Comparison of ENCODE assay signal across 19 mouse cellular contexts in genomic region chr19:53299156-53299828, GRCm38 (mm10). TPM values are rescaled to one million over a fixed set of nuclear protein-coding genes. Genes with fewer than 3 reads are reported as not detected.
DNase-seq lines count a peak whose midpoint lies in the region; ATAC-seq and TF ChIP-seq lines count a peak whose summit lies in the region.
"Had no signal": no experiment of that assay in that cellular context is flagged by ENCODE, and none has a peak within 500 bp of the region (broad histone marks: within the 10 kb centered on the region; RNA-seq: fewer than 3 reads in every experiment).

No protein-coding gene starts in this region.

- DNase-seq in thymus, adult 2 months: no peak
- DNase-seq in thymus, postnatal 0 days (ENCODE audit: low spot score): no peak
- no peak for DNase-seq in embryonic facial prominence, embryonic 10.5 days (ENCODE audit: low spot score)
- DNase-seq in embryonic facial prominence, embryonic 11.5 days (ENCODE audit: low spot score): peak; percentile 22
- DNase-seq: adrenal gland, adult 2 months; adrenal gland, postnatal 25 days; cerebellum, adult 18-20 months; cerebellum, adult 9-11 months; gastrocnemius, postnatal 36 days; heart, adult 11 months; heart, postnatal 10 days; heart, postnatal 4 days had no signal

- peak overlapping the region; percentile 23; the same call in 1 of the 2 replicates for H3K27ac ChIP-seq in thymus, adult 2 months (ENCODE audit: control insufficient read depth, insufficient read depth, low read length)
- H3K27ac ChIP-seq in embryonic facial prominence, embryonic 10.5 days (replicated peaks): peak overlapping the region; percentile 35; the same call in 1 of the 2 replicates
- no peak overlapping the region for H3K27ac ChIP-seq in embryonic facial prominence, embryonic 11.5 days (replicated peaks; ENCODE audit: low read depth, low read length)
- no peak overlapping the region for H3K27ac ChIP-seq in intestine, embryonic 16.5 days (ENCODE audit: low read length)
- H3K27ac ChIP-seq: embryonic facial prominence, embryonic 13.5 days; forebrain, embryonic 15.5 days; heart, embryonic 10.5 days; hindbrain, embryonic 12.5 days had no signal

- H3K4me3 ChIP-seq in thymus, adult 2 months (ENCODE audit: control insufficient read depth, insufficient read depth, low read length): no peak overlapping the region
- H3K4me3 ChIP-seq in embryonic facial prominence, embryonic 10.5 days: no peak overlapping the region
- H3K4me3 ChIP-seq in embryonic facial prominence, embryonic 11.5 days (ENCODE audit: low read depth, low read length): no peak overlapping the region
- H3K4me3 ChIP-seq in intestine, embryonic 16.5 days (ENCODE audit: low read length): no peak overlapping the region
- H3K4me3 ChIP-seq: embryonic facial prominence, embryonic 13.5 days; forebrain, embryonic 15.5 days; heart, embryonic 10.5 days; hindbrain, embryonic 12.5 days had no signal

- H3K9me3 ChIP-seq in embryonic facial prominence, embryonic 10.5 days: no peaks in the 10 kb centered on the region
- H3K9me3 ChIP-seq in embryonic facial prominence, embryonic 11.5 days (replicated peaks; ENCODE audit: control insufficient read depth, low read length): no peaks in the 10 kb centered on the region
- no peaks in the 10 kb centered on the region for H3K9me3 ChIP-seq in intestine, embryonic 16.5 days (ENCODE audit: control insufficient read depth, low read length)
- H3K9me3 ChIP-seq: embryonic facial prominence, embryonic 13.5 days; forebrain, embryonic 15.5 days; heart, embryonic 10.5 days; hindbrain, embryonic 12.5 days had no signal

- H3K9ac ChIP-seq in embryonic facial prominence, embryonic 11.5 days (replicated peaks; ENCODE audit: low read length): no peak overlapping the region
- H3K9ac ChIP-seq in intestine, embryonic 16.5 days (ENCODE audit: low read depth, low read length): no peak overlapping the region
- H3K9ac ChIP-seq: embryonic facial prominence, embryonic 13.5 days; forebrain, embryonic 15.5 days; hindbrain, embryonic 12.5 days had no signal

- no peaks in the 10 kb centered on the region for H3K36me3 ChIP-seq in thymus, adult 2 months (ENCODE audit: control insufficient read depth, insufficient read depth, low read length)
- no peaks in the 10 kb centered on the region for H3K36me3 ChIP-seq in embryonic facial prominence, embryonic 10.5 days (replicated peaks)
- no peaks in the 10 kb centered on the region for H3K36me3 ChIP-seq in embryonic facial prominence, embryonic 11.5 days (replicated peaks; ENCODE audit: control insufficient read depth, insufficient read depth, low read depth, low read length)
- H3K36me3 ChIP-seq in intestine, embryonic 16.5 days (ENCODE audit: control insufficient read depth, insufficient read depth, low read length): no peaks in the 10 kb centered on the region
- H3K36me3 ChIP-seq: embryonic facial prominence, embryonic 13.5 days; forebrain, embryonic 15.5 days; heart, embryonic 10.5 days; hindbrain, embryonic 12.5 days had no signal

- no peak overlapping the region for H3K4me2 ChIP-seq in embryonic facial prominence, embryonic 11.5 days (ENCODE audit: low read depth, low read length)
- H3K4me2 ChIP-seq in intestine, embryonic 16.5 days (ENCODE audit: low read depth, low read length): 0 out of 2 replicates have a peak overlapping the region, but pooled peaks have one; percentile 9
- H3K4me2 ChIP-seq: embryonic facial prominence, embryonic 13.5 days; forebrain, embryonic 15.5 days; hindbrain, embryonic 12.5 days had no signal

- ATAC-seq in embryonic facial prominence, embryonic 11.5 days (replicated peaks; ENCODE audit: insufficient number of reproducible peaks, low FRiP score, low TSS enrichment, low read depth): no peak
- peak; percentile 16; the same call in 1 of the 2 replicates for ATAC-seq in intestine, embryonic 16.5 days
- ATAC-seq in megakaryocyte progenitor cell, adult 5-6 weeks (replicated peaks; ENCODE audit: poor library complexity): no peak
- ATAC-seq: forebrain, embryonic 15.5 days; hindbrain, embryonic 16.5 days had no signal

- TF ChIP-seq POLR2A in thymus, adult 2 months (IDR thresholded peaks at IDR 0.05; ENCODE audit: control insufficient read depth, extremely low read depth, insufficient read depth, low read length, poor library complexity): no peak

- H3K27me3 ChIP-seq in thymus, adult 2 months (ENCODE audit: control insufficient read depth, insufficient read depth, low read length): no peaks in the 10 kb centered on the region
- no peaks in the 10 kb centered on the region for H3K27me3 ChIP-seq in embryonic facial prominence, embryonic 10.5 days (replicated peaks; ENCODE audit: low read depth, poor library complexity, severe bottlenecking)
- no peaks in the 10 kb centered on the region for H3K27me3 ChIP-seq in embryonic facial prominence, embryonic 11.5 days (ENCODE audit: control insufficient read depth, insufficient read depth, low read length)
- no peaks in the 10 kb centered on the region for H3K27me3 ChIP-seq in intestine, embryonic 16.5 days (replicated peaks; ENCODE audit: control insufficient read depth, insufficient read depth, low read length)
- H3K27me3 ChIP-seq: embryonic facial prominence, embryonic 13.5 days; forebrain, embryonic 15.5 days; hindbrain, embryonic 12.5 days had no signal

- H3K4me1 ChIP-seq in thymus, adult 2 months (replicated peaks; ENCODE audit: control insufficient read depth, insufficient read depth, low read length): peaks cover 14% of the 10 kb centered on the region
- peaks cover 7% of the 10 kb centered on the region; the same call in 1 of the 2 replicates for H3K4me1 ChIP-seq in embryonic facial prominence, embryonic 10.5 days
- H3K4me1 ChIP-seq in embryonic facial prominence, embryonic 11.5 days (ENCODE audit: control insufficient read depth, insufficient read depth, low read length): no peaks in the 10 kb centered on the region
- 0 out of 2 replicates have a peak, but pooled peaks cover 2% of the 10 kb centered on the region for H3K4me1 ChIP-seq in intestine, embryonic 16.5 days (ENCODE audit: control insufficient read depth, insufficient read depth, low read length)
- H3K4me1 ChIP-seq: embryonic facial prominence, embryonic 13.5 days; forebrain, embryonic 15.5 days; hindbrain, embryonic 12.5 days had no signal

- TF ChIP-seq CTCF in thymus, adult 2 months (IDR thresholded peaks at IDR 0.05; ENCODE audit: borderline replicate concordance, control insufficient read depth, extremely low read depth, insufficient read depth, low read length, poor library complexity): no peak

- 79% methylated on average over 17 of the region's 17 CpGs for WGBS in thymus, adult 2 months
- WGBS in embryonic facial prominence, embryonic 10.5 days: 58% methylated on average over 17 of the region's 17 CpGs
- WGBS in embryonic facial prominence, embryonic 11.5 days: 52% methylated on average over 17 of the region's 17 CpGs
- WGBS in intestine, embryonic 16.5 days: 54% methylated on average over 17 of the region's 17 CpGs

RNA-seq across cellular contexts. Expression of gene Mxi1, which starts 11.0 kb away (rescaled TPM):
- polyA plus RNA-seq in thymus, adult 2 months (2012; rRNA removed): 29.1 and 31.9 TPM in 2 replicates
- 40.5 and 45.0 TPM in 2 replicates for polyA plus RNA-seq in thymus, postnatal 0 days (2015; fragmentation: Nextera tagmentation; extraction: Ambion mirVana)
- 29.2 and 33.0 TPM in 2 replicates for polyA plus RNA-seq in embryonic facial prominence, embryonic 10.5 days (2016; fragmentation: Nextera tagmentation; extraction: Ambion mirVana)
- polyA plus RNA-seq in embryonic facial prominence, embryonic 11.5 days (2014; fragmentation: Nextera tagmentation; extraction: Ambion mirVana): 42.8 and 49.0 TPM in 2 replicates
- 10.3 and 12.9 TPM in 2 replicates for polyA plus RNA-seq in intestine, embryonic 16.5 days (2015; fragmentation: Nextera tagmentation; extraction: Ambion mirVana)
- 26.5 and 33.7 TPM in 2 replicates for total RNA-seq in megakaryocyte progenitor cell, adult 5-6 weeks (2015)
- 58.6 and 59.3 TPM in 2 replicates for total RNA-seq in megakaryocyte progenitor cell, adult 5-6 weeks (2017)

Comparison
In these comparisons a context has a peak if more than half of its experiments do, and no peak if none do; other contexts are left out.
1. H3K27ac ChIP-seq: peak in thymus, adult 2 months (single experiment) and embryonic facial prominence, embryonic 10.5 days (single experiment); none in embryonic facial prominence, embryonic 11.5 days (single experiment) and intestine, embryonic 16.5 days (single experiment).